Mouse (Mus musculus): ENCODE results near the gene Galnt6.

GRCm38 (mm10) chr15:100726721-100727120 is 2.5 kb downstream of the Galnt6 start:
- TF ChIP-seq NANOG (IDR thresholded peaks at IDR 0.05; ENCODE audit: borderline replicate concordance, low read length) (no peak), CTCF (conservative IDR thresholded peaks at IDR 0.05; ENCODE audit: low read length) (no peak)
